Comparison of ENCODE assay signal across 20 mouse cellular contexts in genomic region chr12:48146117-48146516, GRCm38 (mm10).
A peak's percentile ranks its signal among the peaks of the same experiment; 100 is the strongest.
DNase-seq lines count a peak whose midpoint lies in the region; ATAC-seq and TF ChIP-seq lines count a peak whose summit lies in the region.
"Had no signal": no experiment of that assay in that cellular context is flagged by ENCODE, and none has a peak within 500 bp of the region (broad histone marks: within the 10 kb centered on the region; RNA-seq: fewer than 3 reads in every experiment).

No protein-coding gene starts in this region.

- H3K27me3 ChIP-seq in hindbrain, postnatal 0 days (ENCODE audit: insufficient read depth, low read length), result no peaks in the 10 kb centered on the region
- no peaks in the 10 kb centered on the region for H3K27me3 ChIP-seq in hindbrain, embryonic 16.5 days (replicated peaks; ENCODE audit: control insufficient read depth, insufficient read depth, low read length)
- H3K27me3 ChIP-seq in midbrain, postnatal 0 days (ENCODE audit: insufficient read depth, low read length), result no peaks in the 10 kb centered on the region
- H3K27me3 ChIP-seq in midbrain, embryonic 13.5 days, result no peaks in the 10 kb centered on the region
- H3K27me3 ChIP-seq: limb, embryonic 15.5 days; megakaryocyte, embryonic 14.5 days; stomach, embryonic 15.5 days had no signal

- TF ChIP-seq CTCF in hindbrain, postnatal 0 days (IDR thresholded peaks at IDR 0.05; ENCODE audit: low read depth), result peak; percentile 55
- peak; percentile 74 for TF ChIP-seq CTCF in midbrain, postnatal 0 days (IDR thresholded peaks at IDR 0.05)

- no peak overlapping the region for H3K9ac ChIP-seq in hindbrain, postnatal 0 days (replicated peaks; ENCODE audit: low read length)
- no peak overlapping the region for H3K9ac ChIP-seq in hindbrain, embryonic 16.5 days (ENCODE audit: low read depth, low read length)
- no peak overlapping the region for H3K9ac ChIP-seq in midbrain, postnatal 0 days (replicated peaks; ENCODE audit: low read length, poor library complexity, severe bottlenecking)
- no peak overlapping the region for H3K9ac ChIP-seq in midbrain, embryonic 13.5 days (replicated peaks)
- H3K9ac ChIP-seq: limb, embryonic 15.5 days; stomach, embryonic 15.5 days had no signal

- DNase-seq in cerebellum, postnatal 10 days, result peak; percentile 5 to 41
- no peak for DNase-seq in cerebellum, adult 9-11 months
- peak; percentile 56 for DNase-seq in hindbrain, postnatal 0 days (ENCODE audit: low spot score)
- peak; percentile 29 for DNase-seq in midbrain, postnatal 0 days (ENCODE audit: low spot score)
- peak; percentile 17 for DNase-seq in telencephalon, adult 2 months (ENCODE audit: low read depth, low spot score)
- no peak for DNase-seq in spleen, adult 12 weeks (ENCODE audit: low spot score)
- DNase-seq: cerebellum, adult 2 months; gastrocnemius, postnatal 25 days; heart, postnatal 36 days; kidney, postnatal 10 days; lung, adult 2 months; thymus, postnatal 4 days had no signal

- no peak overlapping the region for H3K4me3 ChIP-seq in hindbrain, postnatal 0 days (ENCODE audit: low read length)
- H3K4me3 ChIP-seq in hindbrain, embryonic 16.5 days (ENCODE audit: low read length), result no peak overlapping the region
- H3K4me3 ChIP-seq in midbrain, postnatal 0 days (ENCODE audit: low read depth, low read length), result no peak overlapping the region
- H3K4me3 ChIP-seq in midbrain, embryonic 13.5 days (replicated peaks), result no peak overlapping the region
- H3K4me3 ChIP-seq: limb, embryonic 15.5 days; megakaryocyte, embryonic 14.5 days; stomach, embryonic 15.5 days had no signal

- no peak overlapping the region for H3K4me2 ChIP-seq in hindbrain, postnatal 0 days (ENCODE audit: low read depth, low read length)
- no peak overlapping the region for H3K4me2 ChIP-seq in hindbrain, embryonic 16.5 days (ENCODE audit: low read length)
- no peak overlapping the region for H3K4me2 ChIP-seq in midbrain, postnatal 0 days (ENCODE audit: low read depth, low read length, poor library complexity, severe bottlenecking)
- H3K4me2 ChIP-seq in midbrain, embryonic 13.5 days (replicated peaks), result no peak overlapping the region
- H3K4me2 ChIP-seq: heart, embryonic 11.5 days; limb, embryonic 15.5 days; stomach, embryonic 15.5 days had no signal

- no peak for ATAC-seq in hindbrain, postnatal 0 days
- no peak for ATAC-seq in hindbrain, embryonic 16.5 days
- ATAC-seq in midbrain, postnatal 0 days (ENCODE audit: low FRiP score), result no peak
- ATAC-seq in midbrain, embryonic 13.5 days, result no peak
- ATAC-seq: activated CD4-positive, CD25-positive, alpha-beta regulatory T cell, adult 4 months; intestine, embryonic 16.5 days had no signal

- no peak overlapping the region for H3K27ac ChIP-seq in hindbrain, postnatal 0 days
- H3K27ac ChIP-seq in hindbrain, embryonic 16.5 days (ENCODE audit: low read depth, low read length), result no peak overlapping the region
- H3K27ac ChIP-seq in midbrain, postnatal 0 days (ENCODE audit: low read depth, low read length), result no peak overlapping the region
- no peak overlapping the region for H3K27ac ChIP-seq in midbrain, embryonic 13.5 days
- H3K27ac ChIP-seq: limb, embryonic 15.5 days; stomach, embryonic 15.5 days had no signal

- no peaks in the 10 kb centered on the region for H3K36me3 ChIP-seq in hindbrain, postnatal 0 days (ENCODE audit: insufficient read depth, low read length)
- H3K36me3 ChIP-seq in hindbrain, embryonic 16.5 days (ENCODE audit: control insufficient read depth, insufficient read depth, low read length), result no peaks in the 10 kb centered on the region
- H3K36me3 ChIP-seq in midbrain, postnatal 0 days (ENCODE audit: insufficient read depth, low read length), result no peaks in the 10 kb centered on the region
- H3K36me3 ChIP-seq in midbrain, embryonic 13.5 days, result no peaks in the 10 kb centered on the region
- H3K36me3 ChIP-seq: limb, embryonic 15.5 days; stomach, embryonic 15.5 days had no signal

- no peaks in the 10 kb centered on the region for H3K4me1 ChIP-seq in hindbrain, postnatal 0 days (ENCODE audit: insufficient read depth, low read length)
- no peaks in the 10 kb centered on the region for H3K4me1 ChIP-seq in hindbrain, embryonic 16.5 days (ENCODE audit: control insufficient read depth, insufficient read depth, low read depth, low read length)
- H3K4me1 ChIP-seq in midbrain, postnatal 0 days (ENCODE audit: insufficient read depth, low read length), result no peaks in the 10 kb centered on the region
- H3K4me1 ChIP-seq in midbrain, embryonic 13.5 days (replicated peaks), result no peaks in the 10 kb centered on the region
- H3K4me1 ChIP-seq: limb, embryonic 15.5 days; megakaryocyte, embryonic 14.5 days; stomach, embryonic 15.5 days had no signal

- H3K9me3 ChIP-seq in hindbrain, postnatal 0 days (ENCODE audit: low read length), result no peaks in the 10 kb centered on the region
- H3K9me3 ChIP-seq in hindbrain, embryonic 16.5 days (ENCODE audit: control insufficient read depth, low read length), result no peaks in the 10 kb centered on the region
- no peaks in the 10 kb centered on the region for H3K9me3 ChIP-seq in midbrain, postnatal 0 days (ENCODE audit: low read length)
- H3K9me3 ChIP-seq in midbrain, embryonic 13.5 days, result no peaks in the 10 kb centered on the region
- H3K9me3 ChIP-seq: limb, embryonic 15.5 days; megakaryocyte, embryonic 14.5 days; stomach, embryonic 15.5 days had no signal

Comparison
In these comparisons a context has a peak if more than half of its experiments do, and no peak if none do; other contexts are left out.
1. DNase-seq: peak in cerebellum, postnatal 10 days (2 of 2), hindbrain, postnatal 0 days (single experiment), midbrain, postnatal 0 days (single experiment) and telencephalon, adult 2 months (single experiment); none in cerebellum, adult 9-11 months (single experiment) and spleen, adult 12 weeks (single experiment).